Mouse (Mus musculus) embryo, embryonic 11.5 days (tissue): ENCODE data around the gene Rgs7bp.
A peak's percentile ranks its signal among the peaks of the same experiment; 100 is the strongest.

ENCODE experiments used
- DNase-seq: peaks from one replicate; pipeline ENCODE4 v3.0.0-alpha.2; 2012; ENCODE audit warnings: low read depth, low spot score

The Rgs7bp gene

DNA sequence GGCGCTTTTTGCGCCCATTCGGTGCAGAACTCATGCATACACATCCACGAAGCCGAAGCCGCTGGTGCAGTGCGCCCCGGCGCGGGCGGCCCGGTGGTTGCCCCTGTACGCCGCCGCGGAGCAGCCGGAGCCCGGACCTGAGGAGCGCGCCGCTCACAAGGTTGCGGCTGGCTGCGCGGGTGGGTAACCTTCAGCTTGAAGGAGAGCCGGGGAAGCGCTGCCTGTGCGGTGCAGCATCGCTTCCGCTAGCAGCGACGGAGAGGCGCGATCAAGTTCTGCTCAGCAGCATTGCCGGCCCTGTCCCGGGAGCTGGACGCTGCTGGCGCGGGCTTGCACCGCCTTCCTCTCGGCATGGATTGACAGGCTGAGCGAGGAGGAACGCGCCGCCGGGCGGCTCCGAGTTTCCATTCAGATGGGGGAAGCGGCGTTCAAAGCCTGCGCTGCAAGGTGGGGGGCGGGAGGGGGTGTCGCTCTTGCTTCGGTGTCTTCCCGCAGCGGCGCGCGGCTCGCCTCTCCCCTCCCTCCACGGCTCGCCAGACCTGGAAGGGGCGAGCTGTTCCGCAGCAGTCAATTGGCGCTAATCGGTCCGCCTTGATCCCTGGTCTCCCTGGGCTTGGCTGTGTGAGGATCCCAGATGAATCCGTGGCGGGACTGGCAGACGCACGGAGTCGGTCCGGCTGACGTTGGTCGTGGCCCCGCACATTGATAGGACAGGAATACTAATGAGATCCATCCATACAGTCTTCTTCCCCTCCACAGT is at the start of gene Rgs7bp:
TSS of gene Rgs7bp (minus strand) at position 750 of the 760 bp plus-strand sequence.
- DNase-seq, result peak; percentile 56

DNA sequence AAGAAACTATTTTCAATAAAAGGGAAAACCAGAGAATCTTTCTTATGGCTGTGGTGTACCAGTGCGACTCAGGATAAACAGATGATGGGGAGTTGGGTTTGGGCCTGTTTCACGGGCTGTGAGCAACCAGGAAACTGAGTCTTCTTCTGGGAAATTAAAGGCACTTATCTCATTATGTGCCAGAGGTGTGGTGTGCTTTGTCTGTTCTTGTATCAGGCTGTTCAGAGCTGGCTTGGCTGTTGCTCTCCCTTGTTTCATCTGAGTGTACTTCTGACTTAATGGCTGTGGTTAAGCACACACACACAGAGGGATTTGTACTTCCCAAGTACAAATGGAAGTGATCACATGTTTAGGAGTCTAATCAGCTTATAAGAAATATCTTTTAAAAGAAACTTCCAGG is 49.7 kb upstream of the Rgs7bp start:
- no peak for DNase-seq

DNA sequence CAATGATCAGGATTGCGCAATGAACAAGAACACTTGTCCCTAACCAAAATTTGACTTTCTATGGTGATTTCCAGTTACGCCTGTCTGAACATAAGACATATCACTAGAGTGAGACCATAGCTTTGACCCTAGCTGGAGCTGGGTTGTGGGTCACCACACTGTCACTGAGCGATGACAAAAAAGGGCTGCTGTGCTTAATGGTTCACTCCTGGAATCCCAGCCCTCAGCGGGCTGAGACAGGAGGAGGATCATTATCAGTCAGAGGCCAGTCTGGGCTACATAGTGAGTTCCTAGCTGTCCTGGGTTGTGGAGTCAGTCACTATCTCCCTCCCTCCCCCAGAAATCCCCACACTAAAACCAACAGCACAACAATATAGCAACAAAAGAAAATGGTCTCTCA is 46.0 kb upstream of the Rgs7bp start:
- DNase-seq, result no peak

DNA sequence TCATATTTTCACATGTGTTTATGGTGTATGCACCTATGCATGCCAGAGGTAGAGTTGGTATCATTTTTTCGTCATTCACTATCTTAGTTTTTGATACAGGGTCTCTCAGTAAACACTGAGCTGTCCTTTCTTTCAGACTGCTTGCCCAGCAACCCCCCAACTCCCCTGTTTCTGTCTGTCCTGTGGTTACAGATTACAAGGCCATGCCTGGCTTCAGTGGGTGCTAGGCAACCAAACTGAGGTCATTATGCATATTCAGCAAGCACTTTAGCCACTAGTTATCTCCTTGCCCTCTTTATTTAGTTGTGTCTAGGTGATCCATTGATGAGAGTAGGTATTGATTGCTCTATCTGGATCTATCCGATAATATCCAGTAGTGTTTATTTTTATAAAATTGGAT is 41.6 kb upstream of the Rgs7bp start:
- DNase-seq, result no peak

DNA sequence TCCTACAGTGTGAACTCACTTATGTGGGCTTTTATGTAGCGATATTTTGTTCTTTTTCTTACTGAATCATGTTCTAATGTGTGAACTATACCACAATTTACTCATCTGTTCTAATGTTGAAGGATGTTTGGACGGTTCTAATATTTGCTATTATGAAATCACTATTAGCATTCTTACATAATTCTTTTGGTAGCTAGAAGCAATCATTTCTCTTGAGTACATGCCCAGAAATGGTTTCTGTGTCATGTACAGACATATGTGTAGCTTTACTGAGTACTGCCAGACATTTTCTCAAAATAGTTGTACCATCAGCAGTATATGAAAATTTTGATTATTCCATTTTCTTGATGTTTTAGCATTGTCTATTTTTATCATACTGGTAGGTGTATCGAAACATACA is 34.5 kb upstream of the Rgs7bp start:
- DNase-seq, result no peak

DNA sequence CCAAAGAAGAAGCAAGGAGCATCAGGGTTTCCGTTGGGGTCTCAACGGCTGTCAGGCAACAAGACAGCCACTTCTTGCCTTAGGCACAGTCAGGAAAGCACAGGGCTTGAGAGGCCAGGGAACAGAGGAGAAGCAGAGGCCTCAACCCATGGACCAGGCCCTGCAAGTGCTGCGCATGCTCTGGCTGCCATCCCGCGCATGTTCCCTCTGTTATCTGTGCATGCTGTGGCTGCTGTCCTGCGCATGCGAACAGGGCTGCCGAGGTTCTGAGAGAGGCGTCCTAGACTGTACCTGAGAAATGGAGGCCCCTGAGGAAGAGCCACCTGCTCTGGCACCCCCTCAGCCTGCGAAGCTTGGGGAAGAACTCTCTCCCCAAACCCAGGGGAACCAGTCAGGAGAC is 27.1 kb upstream of the Rgs7bp start, which contains the start of gene 4933425L06Rik:
TSS of gene 4933425L06Rik (plus strand) at position 261 of the 400 bp plus-strand sequence.
- DNase-seq, result no peak

DNA sequence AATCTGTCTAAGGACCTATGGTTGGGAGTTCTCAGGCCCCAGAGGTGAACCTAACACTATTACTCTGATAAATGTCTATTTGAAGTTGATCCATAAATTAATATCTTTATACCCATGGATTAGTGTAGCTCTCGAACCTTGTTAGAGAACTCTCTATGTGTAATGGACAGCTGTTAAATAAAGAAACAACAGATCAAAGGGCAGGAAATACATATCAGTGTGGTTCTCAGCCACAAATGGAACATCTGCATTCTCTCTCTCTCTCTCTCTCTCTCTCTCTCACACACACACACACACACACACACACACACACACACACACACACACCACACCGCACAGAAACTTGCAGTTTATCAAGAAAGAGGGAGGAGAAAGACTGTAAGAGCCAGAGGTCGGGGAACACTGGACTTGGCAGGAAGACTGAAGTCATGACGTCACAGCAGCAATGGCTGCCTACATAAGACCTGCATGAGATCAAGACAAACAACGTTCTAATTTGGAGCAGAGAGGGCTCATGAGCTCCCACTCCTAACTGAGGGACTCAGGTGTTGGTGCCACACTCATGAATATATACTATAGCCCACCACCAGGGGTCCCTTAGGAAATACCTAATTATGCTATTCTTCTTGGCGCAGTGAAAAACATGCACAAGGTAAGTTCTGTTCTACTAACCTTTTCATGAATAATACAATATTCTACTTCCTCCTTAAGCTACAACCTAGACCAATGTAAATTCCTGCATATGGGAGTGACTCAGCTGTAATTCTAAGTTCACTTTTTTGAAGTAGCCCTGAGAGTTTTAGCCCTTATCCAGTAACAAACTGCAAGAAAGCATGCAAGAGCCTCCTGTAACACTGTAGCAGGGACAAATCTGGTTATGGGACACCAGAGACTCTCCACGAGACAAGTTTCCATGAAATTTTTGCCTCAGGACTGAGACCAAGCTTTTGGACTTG is 12.4 kb upstream of the Rgs7bp start:
- DNase-seq, result no peak

DNA sequence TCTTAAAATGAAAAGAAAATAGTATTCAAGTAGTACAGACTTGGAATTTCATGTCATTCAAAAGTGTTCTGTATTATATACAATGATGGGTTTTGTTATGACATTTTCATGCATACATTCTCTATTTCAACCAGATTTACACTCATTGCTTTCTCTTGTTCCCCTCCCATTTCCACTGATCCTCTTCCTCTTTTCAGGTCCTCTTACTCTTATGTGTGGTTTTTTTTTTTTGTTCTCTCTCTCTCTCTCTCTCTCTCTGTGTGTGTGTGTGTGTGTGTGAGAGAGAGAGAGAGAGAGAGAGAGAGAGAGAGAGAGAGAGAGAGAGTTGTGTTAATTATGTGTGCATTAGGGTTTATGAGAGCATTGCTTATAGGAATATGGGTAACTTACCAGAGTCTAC is 11.4 kb upstream of the Rgs7bp start:
- no peak for DNase-seq

DNA sequence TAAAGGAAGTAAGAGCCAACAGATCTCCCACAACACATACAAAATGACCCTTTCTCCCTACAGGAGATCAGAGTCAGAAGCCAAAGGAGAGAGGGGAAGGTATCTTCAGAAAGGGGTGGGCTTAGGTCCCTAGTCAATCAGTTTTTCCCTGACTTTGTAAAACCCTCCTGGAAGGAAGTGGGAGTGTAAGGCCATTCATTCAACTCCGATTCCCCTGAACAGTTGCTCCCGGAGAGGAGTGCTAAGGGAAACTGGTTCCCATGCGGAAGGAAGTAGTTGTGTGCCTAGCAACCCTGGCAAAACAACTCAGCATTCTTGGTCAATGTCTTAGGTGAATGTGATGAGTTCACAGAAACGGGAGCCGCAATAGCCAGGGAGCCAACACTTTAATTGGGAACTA is 644 bp upstream of the Rgs7bp start:
- no peak for DNase-seq

DNA sequence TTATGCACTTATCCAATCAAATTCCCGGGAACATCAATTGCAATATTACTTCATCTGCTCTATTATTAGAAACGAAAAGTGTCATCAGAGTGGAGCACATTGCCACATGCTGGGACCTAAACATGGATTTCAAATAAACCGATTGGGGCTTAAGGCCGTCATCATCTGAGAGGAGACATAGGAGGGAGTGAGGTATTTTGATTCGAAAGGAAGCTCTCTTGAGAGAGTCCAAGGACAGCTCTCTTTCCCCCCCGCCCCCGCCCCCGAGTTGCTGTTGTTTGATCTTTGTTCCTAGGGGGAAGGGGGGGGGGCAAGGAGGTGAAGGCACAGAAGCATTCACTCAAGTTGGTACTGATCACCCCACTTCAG is 195 bp upstream of the Rgs7bp start:
- DNase-seq, result no peak

DNA sequence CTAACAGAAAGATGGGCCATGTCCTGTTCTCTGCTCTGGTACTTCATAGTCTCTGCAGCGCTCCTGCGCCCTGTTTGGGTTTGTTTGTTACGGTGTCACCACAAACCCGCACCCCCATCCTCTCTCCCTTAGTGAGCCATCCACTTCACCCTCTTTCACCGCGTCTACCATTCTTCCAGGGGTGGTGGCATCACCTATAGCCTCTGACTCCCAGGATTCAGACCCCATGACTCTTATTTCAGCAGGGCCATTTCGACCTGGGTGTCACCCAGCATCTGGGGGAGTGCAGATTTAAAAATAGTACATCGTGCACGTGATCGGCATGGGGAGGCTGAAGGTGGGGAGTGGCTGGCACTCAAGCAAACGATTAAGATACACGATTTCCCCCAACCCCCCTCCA is 1.1 kb downstream of the Rgs7bp start:
- no peak for DNase-seq

DNA sequence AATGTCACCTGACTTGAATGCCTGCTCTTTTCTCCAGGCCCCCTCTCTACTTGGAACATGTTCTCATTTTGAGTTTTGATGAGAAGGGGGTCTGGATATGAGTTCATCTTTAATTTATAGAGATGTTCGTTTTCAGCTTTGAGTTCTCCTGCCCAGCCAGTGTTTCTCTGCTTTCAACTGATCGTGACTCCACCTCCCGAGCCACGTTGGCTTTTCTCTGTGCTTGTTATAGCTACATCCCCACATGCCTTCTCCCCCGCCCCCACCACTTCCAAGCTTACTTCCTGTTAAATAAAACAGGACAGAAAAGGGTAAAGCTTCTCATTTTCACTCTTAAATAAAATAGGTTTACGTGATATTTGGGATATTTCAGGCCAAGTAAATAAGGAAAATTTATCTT is 3.3 kb downstream of the Rgs7bp start:
- no peak for DNase-seq

DNA sequence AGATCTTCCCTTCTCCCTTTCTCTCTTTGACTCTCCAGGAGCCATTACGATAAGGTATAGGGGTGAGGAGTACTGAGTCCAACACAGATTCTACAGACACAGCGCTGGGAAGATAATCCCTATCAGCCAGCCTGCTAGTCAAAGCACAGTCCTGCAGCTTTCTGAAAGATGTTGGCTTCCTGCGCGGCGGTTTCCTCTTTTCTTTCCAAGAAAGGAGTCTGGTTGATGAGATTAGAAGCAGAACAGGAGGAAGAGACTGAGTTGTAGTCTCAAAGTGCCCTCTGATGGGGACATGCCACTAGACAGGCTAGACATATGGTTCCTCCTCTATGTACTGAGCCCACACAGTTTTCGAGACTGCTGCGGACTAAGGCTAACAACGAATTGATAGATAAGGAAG is 6.1 kb downstream of the Rgs7bp start:
- DNase-seq, result no peak

DNA sequence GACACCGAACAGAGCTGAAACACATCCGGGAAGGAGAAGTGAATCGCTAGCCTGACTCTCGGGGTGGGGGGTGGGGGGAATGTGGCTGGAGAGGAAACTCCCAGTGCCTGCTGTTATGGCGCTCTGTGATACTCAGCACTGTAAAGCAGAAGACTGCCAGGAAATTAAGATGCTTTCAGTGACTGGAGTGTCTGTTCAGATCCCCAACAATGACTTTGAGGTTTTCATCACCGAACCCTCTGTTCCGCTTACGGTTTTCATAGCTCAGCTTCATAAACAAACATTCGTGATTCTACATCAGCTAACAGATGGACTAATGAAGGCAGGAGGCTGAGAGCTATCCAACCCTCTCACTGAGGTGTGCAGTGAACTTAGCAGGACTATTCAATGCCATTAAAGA is 7.4 kb downstream of the Rgs7bp start:
- no peak for DNase-seq

DNA sequence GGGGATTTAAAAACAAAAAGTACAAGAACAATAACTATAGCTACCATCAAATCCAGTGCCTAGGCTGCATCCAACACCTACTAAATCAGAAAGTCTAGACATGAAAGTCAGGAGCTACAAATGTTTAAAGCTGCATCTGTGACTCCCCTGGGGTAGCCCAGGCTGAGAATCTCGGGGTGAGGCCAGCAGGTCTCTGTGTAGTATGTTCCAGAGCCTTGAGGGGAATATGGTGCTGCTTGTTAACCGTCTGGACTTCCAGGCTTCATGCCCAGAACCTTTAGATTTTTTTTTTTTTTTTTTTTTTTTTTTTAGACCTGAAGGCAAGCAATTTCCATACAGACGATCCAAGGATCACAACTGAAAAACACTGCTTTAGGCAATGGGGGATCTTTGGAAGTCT is 10.8 kb downstream of the Rgs7bp start:
- DNase-seq, result no peak

DNA sequence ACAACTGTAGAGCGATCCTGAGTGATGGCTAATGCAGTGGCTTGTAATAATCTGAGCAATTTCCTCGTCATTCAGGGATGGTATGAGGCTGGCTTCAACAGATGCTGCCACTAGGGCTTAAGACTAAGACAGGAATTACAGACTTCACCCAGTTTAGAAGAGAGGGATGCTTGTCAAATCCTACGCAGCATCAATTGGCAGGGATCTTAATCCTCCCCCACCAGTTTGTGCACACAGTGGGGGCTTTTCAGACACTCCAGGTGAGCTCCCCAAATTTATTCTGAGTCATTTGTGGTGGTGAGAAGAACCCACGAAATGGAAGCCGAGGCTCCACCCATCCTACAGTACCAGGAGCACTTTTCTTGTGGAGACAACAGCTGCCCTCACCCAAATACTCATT is 16.4 kb downstream of the Rgs7bp start:
- no peak for DNase-seq

DNA sequence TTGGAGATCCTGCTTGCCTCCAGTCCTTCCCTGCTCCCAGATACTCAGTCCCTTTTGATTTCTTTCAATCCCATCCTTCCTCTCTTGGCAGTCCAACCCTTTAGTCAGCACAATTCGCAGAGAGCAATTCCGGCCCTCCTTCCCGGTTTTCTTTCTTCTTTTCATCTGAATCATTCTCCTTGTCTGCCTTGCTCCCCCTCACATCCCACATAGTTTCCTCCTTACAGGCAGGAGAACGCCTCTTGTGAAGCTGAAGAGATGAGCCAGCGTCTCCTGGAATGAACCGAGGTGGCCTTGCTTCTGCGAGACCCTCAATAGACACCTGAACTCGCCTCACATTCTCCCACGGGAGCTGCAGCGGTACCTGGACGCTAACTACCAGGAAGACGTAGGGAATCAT is 16.9 kb downstream of the Rgs7bp start:
- DNase-seq, result no peak

DNA sequence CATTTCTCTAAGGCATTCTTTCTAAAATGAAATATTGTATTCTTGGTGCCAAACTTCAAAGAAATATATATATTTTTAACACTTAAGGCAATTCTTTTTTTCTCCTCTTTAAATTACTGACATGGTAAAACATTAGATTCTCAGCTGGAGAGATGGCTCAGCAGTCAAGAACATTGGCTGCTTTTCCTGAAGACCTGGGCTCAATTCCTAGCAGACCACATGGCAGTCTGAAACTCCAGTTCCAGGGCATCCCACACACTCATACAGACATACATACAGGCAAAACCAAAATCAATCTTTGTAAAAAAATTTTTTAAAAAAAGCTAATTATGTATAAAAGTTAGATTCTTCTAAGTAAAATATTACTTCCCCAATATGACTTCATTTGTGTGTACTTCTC is 22.8 kb downstream of the Rgs7bp start:
- no peak for DNase-seq

DNA sequence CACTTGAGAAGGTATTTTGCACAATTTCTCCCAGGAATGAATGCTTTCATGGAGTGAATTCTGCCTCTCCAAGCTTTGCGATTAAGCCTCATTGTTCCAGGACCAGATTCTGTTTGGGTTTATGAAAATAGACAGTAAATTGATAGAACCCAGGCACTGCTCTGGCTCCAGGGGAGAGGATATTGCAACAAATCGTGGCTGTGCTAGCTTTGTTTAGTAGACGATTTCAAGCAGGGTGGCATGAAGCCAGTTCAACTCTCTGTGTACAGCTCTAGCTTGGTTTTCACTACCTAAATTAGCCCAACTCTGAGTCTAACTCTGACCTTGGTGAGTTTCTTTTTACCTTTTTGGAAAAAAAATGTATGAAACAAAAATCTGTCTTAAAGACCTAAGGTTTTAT is 26.5 kb downstream of the Rgs7bp start:
- DNase-seq, result no peak

DNA sequence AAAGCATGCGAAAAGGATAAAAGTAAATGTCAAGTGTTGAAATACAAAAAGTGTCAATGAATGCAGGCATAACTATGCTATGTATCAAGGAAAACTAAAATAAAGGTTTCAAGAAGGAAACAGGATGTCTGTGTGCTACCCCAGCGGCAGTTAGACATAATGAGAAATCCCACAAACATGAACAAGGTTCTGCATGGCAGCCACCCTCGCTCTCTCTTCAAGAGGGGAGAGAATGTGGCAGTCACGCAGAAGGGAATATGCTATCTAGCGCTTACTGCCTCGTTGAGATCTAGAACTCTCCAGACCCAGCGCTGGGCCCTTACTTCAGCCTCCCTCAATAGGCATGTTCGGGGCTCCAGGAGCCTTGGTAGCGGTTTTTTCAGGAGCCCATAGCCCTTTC is 38.2 kb downstream of the Rgs7bp start:
- DNase-seq, result no peak

DNA sequence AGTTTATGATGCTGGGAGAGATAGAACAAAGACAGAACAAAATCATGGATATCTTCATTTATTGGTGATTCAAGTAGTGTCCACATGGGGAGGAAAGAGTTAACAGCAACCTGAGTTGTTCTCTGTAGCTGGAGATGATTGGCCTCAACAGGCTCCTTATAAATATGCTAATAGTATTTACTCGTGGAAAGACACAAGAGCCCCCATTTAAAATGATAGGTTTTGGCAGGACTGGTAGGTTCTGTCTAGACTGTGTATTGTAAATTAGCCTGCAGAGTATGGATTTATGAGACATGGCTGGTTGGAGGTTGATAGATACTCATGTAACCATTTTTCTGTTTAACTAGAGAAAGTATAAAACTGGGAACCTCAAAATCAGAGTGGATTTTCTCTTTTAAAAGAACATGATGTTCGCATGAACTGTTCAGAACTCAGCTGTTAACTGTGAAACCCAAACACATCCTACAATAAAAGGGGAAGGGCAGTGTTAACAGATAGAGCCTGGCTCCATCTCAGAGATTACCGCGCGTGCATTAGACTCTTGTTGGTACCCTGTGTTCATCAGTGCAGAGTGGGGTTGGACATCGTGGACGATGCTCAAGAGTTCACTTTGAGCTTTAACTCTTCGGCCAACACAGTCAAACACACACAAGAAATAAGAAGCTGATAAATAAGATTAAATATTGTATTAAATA is 38.9 kb downstream of the Rgs7bp start:
- no peak for DNase-seq

DNA sequence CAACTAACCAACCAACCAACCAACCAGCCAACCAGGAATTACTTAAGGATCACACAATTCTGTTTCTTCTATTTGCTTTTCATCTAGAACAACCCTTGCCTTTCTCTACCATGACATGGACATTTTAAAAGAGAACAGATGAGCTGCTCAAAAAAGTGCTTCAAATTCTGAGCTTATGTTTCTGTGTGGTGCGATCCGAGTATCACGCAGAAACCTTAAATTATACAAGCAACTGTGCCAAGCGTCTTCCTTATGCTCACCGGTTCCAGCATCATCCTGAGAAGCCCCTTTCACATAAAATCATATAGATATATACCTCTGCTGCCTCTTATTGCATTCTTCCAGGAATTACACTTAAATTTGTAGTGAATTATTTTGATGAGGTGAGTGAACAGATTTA is 43.4 kb downstream of the Rgs7bp start:
- no peak for DNase-seq
